Mouse (Mus musculus) olfactory bulb, adult 2 months (tissue): ENCODE results near the gene Ptpa. TPM values are rescaled to one million over a fixed set of nuclear protein-coding genes. Genes with fewer than 3 reads are reported as not detected.

Experiments used
- H3K27ac ChIP-seq: fragments of 200-500 bp; 2 replicates; pipeline ENCODE4 v1.5.1; 2012; ENCODE audit warnings: low read depth, low read length; ENCODE audit not compliant: insufficient read depth
- H3K4me1 ChIP-seq: fragments of 200-500 bp; 2 replicates; pipeline ENCODE4 v1.6.1; 2012; ENCODE audit warnings: low read length; ENCODE audit not compliant: control insufficient read depth, insufficient read depth
- H3K4me3 ChIP-seq: fragments of 200-500 bp; 2 replicates; pipeline ENCODE4 v1.5.1; 2012; ENCODE audit warnings: mild to moderate bottlenecking, low read depth, low read length, moderate library complexity; ENCODE audit not compliant: insufficient read depth
- CTCF ChIP-seq: fragments of 200-500 bp; IDR thresholded peaks from 2 replicates; pipeline ENCODE4 v1.5.1; 2012; ENCODE audit warnings: low read depth, mild to moderate bottlenecking, low read length, moderate library complexity; ENCODE audit not compliant: insufficient read depth
- POLR2A ChIP-seq: fragments of 200-500 bp; IDR thresholded peaks from 2 replicates; pipeline ENCODE4 v1.6.1; 2012; ENCODE audit warnings: mild to moderate bottlenecking, low read depth, low read length, moderate library complexity; ENCODE audit not compliant: insufficient read depth
- WGBS: fragments of 180-500 bp; shearing (Covaris S2); methylation state at CpG from one replicate; pipeline ENCODE4 v1.1.7; 2018; 5-methylcytosine and 5-hydroxymethylcytosine counted together
- polyA plus RNA-seq: library from polyadenylated mRNA; stranded (reverse); fragments of >200 nt; gene quantifications from 2 replicates; pipeline ENCODE4 v1.2.4, GENCODE M21; 2012; ENCODE audit warnings: low replicate concordance; ENCODE audit not compliant: missing spikeins, insufficient read depth, insufficient read length

Ptpa gene
- polyA plus RNA-seq, 1 experiment, result not detected

DNA sequence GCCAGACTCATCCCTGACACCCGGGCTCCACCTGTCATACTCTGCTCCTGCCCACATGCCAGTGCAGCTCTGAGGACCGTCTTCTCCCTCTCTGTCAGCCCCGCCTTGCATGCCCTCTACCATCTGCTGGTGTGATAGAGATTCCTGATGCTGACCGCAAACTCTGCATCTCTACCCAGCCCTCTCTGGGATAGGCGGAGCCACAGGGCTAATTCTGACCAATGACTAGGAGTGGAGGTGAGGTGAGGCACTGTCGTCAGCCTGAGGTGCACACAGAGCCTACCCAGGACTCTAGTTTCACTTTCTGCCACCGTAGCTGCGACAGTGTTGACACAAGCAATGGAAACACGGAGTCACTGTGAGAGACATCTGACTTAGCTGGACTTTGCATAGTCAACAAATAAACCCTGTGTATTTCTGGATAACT lies 48.1 kb downstream of the Ptpa start:
- Histone ChIP-seq H3K4me3 (peak overlapping the region; percentile 18), H3K4me1 (peaks cover 13% of the 10 kb centered on the region), H3K27ac (0 out of 2 replicates have a peak overlapping the region, but pooled peaks have one; percentile 1)
- TF ChIP-seq POLR2A (no peak), CTCF (no peak)
- WGBS, result 14% methylated on average over 9 of the region's 9 CpGs

DNA sequence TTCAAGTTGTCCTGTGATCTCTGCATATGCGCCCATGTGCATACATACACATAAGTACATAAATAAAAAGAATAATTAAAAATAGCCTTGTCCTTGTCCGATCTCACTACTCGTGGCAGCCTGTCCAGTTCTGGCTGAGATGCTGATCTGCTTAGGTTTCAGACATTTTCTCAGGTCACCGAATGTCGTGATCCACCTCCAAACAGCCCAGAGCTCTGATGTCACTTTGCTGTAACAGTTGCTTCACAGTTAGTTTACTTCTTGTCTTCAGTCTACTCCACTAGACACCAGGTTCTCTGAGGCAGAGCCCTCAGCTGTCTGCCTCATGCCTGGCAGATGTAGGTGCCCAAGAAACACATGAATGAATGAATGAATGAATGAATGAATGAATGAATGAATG lies 48.6 kb downstream of the Ptpa start:
- H3K4me3 ChIP-seq, result peak overlapping the region; percentile 18
- H3K4me1 ChIP-seq, result peaks cover 17% of the 10 kb centered on the region
- H3K27ac ChIP-seq, result 0 out of 2 replicates have a peak overlapping the region, but pooled peaks have one; percentile 1
- WGBS, result 53% methylated on average over 5 of the region's 5 CpGs
- no peak for TF ChIP-seq POLR2A
- no peak for TF ChIP-seq CTCF

DNA sequence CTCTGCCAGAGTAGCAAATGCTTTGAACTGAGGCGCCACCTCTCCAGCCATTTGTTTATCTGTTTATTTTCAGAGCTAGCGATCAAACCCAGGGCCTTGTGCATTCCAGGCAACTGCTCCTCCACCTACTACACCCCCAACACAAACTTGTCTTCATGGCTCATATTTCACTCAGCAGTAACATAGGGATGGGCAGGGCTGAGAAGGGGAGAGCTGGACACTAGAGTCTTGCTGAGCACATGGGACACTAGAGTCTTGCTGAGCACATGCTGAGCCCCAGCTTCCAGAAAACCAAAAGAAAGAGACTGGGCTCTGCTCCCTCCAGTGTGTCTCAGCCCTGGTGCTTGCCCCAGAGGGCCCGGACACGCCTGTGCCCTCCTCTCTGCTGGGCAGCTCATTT lies 50.9 kb downstream of the Ptpa start:
- TF ChIP-seq CTCF, result no peak
- no peak for TF ChIP-seq POLR2A
- Histone ChIP-seq H3K4me3 (no peak overlapping the region), H3K27ac (no peak overlapping the region), H3K4me1 (peaks cover 29% of the 10 kb centered on the region)
- WGBS, result 82% methylated on average over 4 of the region's 4 CpGs

DNA sequence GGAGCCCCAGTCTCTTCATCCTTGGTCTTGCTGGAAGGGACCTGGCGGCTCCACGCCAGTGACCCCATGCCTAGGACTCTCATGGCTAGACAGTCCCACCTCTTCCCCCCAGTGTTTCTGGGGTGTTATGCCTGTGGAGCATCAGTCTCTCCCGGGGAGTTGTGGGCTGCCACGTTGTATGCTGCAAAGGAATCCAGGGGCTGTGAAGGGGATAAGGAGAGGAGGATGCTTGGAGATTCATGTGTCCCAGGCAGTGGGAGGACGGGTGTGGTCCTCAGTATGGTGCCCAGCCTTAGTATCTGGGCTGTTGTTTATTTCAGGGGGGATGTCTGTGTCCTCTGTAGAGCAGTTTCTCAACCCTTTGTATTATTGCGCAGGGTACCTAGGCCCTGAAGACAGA lies 53.2 kb downstream of the Ptpa start:
- Histone ChIP-seq H3K27ac (no peak overlapping the region), H3K4me3 (no peak overlapping the region), H3K4me1 (peaks cover 19% of the 10 kb centered on the region)
- 69% methylated on average over 6 of the region's 6 CpGs for WGBS
- TF ChIP-seq POLR2A, result no peak
- TF ChIP-seq CTCF, result no peak

DNA sequence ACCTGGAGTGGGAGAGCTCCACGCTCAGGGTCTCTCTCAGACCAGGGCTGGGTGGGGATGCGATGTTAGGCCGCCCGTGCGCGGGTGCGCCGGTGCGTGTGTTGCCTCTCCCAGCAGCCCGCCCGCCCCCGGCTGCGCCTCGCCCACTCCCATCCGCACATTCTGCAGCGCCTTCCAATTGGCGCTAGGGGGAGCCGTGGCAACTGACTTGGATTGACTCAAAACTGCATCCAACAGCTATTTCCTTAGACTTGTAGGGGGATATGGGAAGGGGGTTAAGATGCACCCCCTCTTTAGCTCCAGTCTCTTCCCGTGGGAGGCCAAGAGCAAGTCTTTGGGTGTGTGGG lies 53.9 kb downstream of the Ptpa start:
- peak overlapping the region; percentile 51 for H3K4me3 ChIP-seq
- peaks cover 23% of the 10 kb centered on the region for H3K4me1 ChIP-seq
- under 1% methylated on average over 19 of the region's 19 CpGs for WGBS
- H3K27ac ChIP-seq, result peak overlapping the region; percentile 18
- TF ChIP-seq POLR2A, result no peak
- peak; percentile 91 for TF ChIP-seq CTCF

DNA sequence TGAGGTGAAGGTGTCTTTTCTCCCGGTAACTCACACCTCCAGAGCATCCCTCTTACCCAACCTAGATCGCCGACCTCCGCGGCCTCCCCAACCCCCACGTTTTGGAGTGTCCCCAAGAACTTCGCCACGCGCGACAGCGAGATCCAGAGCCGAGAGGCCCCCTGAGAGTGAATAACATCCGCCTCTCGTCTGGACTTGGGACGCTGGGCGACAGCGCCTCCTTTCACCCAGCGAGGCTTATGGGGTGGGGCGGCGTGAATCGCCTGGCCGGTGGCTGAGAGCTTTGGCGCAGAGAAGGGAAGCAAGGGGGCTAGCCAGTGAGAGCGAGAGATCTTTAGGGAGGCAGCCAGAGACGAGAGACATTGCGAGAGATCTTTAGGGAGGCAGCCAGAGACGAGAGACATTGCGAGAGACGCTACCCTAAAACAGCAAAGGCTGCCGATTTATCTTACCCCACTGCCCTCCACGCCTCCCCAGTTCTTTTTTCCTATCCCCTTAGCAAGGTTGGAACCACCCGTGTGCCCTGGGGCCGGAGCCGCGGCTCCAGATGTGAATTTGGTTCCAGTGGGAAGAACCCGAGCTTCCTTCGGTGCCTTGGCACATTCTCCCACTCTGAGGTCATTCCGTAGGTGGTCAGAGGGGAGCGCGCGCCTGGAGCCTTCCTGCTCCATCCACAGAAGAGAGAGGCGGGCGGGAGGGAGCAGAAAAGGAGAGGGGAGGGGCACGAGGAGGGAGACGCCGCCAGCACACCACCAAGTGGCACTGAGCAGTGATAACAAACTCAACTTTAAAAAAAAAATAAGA lies 54.5 kb downstream of the Ptpa start:
- H3K4me3 ChIP-seq, result peak overlapping the region; percentile 51
- peaks cover 23% of the 10 kb centered on the region for H3K4me1 ChIP-seq
- WGBS, result under 1% methylated on average over 46 of the region's 46 CpGs
- H3K27ac ChIP-seq, result peak overlapping the region; percentile 18
- TF ChIP-seq POLR2A (0 out of 2 replicates have a peak, but pooled peaks have one; percentile 28), CTCF (no peak)

DNA sequence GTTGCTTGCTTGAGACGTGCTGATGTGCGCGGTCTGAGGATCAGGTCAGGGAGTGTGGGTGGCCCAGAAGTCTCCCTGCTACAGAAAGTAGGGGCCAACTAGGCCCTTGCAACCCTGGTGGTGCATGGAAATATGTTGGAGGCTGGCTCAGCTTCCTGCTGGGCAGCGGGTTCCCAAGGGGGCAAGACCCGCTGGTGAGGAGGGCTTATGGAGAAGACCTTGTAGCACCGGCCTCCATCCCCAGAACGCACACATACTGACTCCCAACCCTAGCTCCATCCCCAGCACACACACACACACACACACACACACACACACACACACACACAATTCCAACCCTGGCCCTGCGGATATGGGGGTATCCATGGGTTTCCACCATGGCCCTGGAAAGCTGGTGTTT lies 55.2 kb downstream of the Ptpa start:
- peaks cover 23% of the 10 kb centered on the region for H3K4me1 ChIP-seq
- 20% methylated on average over 8 of the region's 8 CpGs for WGBS
- TF ChIP-seq POLR2A (no peak), CTCF (no peak)
- H3K27ac ChIP-seq, result no peak overlapping the region
- H3K4me3 ChIP-seq, result 0 out of 2 replicates have a peak overlapping the region, but pooled peaks have one; percentile 5

DNA sequence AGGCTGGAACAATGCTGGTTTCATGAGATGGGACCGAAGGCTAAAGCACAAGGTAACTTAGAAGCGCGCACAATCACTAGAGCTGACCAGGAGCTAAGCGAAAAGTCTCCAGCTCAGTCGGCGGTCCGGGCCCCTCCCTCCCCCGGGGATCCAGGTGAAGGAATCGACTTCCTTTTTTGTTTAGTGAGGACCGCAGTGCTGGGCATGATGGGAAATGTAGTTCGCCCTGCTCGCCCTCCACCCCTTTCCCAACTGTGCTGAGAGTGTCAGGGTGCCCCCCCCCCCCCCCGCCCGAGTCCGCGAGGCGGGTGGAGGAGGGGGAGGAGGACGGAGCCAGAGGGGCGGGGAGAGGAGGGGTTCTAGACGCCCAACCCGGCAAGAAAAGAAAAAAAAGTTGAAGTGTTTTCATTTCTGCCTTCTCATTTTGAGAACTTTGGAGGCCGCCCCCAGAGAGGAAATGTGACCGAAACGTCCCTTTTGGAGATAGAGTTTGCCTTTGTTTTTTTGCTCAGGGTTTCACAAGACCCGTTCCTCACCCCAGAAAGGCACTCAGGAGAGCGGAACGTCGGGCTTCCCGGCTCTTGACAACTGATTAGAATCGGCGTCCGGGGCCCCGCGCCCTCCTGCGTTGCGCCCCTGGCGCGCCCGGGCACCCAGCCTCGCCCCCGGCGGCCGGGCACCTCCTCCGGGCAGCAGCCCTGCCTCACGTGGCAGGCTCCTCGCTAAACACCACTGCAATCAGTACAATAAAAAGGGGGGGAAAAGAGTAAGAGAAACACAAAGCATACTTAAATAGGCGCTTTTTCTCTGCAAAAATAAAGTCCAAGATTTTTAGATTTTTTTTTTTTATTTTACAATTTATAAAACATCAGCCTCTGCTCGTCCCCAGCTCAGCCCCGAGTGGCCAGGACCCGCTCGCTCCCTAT lies 56.2 kb downstream of the Ptpa start:
- peaks cover 23% of the 10 kb centered on the region for H3K4me1 ChIP-seq
- H3K4me3 ChIP-seq, result peak overlapping the region; percentile 73
- H3K27ac ChIP-seq, result peak overlapping the region; percentile 66
- TF ChIP-seq CTCF (no peak), POLR2A (peak; percentile 30; the same call in 1 of the 2 replicates)
- under 1% methylated on average over 49 of the region's 51 CpGs for WGBS

DNA sequence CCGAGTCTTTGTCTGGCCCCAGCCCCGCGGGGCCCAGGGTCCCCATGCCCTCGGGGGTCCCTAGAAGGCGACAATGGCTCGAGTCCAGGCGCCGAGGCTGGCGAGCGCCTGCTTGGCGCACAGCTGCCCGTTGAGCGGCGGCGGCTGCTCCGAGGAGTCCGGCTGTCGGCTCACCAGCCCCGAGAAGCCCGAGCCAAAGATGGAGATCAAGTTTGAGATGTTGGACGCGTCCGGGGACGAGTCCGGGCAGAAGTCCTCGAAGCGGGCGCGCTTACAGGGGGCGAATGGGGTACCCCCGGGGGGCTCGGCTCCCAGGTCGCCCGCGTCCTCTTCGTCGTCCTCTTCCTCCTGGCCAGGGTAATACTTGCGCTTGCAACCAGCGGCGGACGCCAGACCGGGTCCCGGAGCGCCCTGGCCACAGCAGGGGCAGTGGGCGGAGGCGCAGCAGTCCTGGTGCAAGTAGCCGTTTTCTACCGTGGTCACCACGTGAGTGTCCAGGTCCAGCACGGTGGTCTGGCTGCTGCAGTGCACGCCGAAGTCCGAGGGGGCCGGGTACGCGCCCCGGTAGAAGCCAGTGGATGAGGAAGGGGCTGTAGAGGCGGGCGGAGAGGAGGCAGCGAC lies 57.0 kb downstream of the Ptpa start:
- under 1% methylated on average over 59 of the region's 60 CpGs for WGBS
- Histone ChIP-seq H3K4me1 (peaks cover 23% of the 10 kb centered on the region), H3K4me3 (peak overlapping the region; percentile 73), H3K27ac (peak overlapping the region; percentile 66)
- TF ChIP-seq POLR2A (no peak), CTCF (no peak)
